Mouse (Mus musculus): Measurements from ENCODE around the gene Lsm12.

The Lsm12 gene

GRCm38 (mm10) chr11:102216056-102216885 lies 31.2 kb upstream of the Lsm12 start:
- peak; percentile 53; the same call in 1 of the 2 replicates for ATAC-seq (ENCODE audit: low TSS enrichment)

GRCm38 (mm10) chr11:102215511-102215910 lies 30.4 kb upstream of the Lsm12 start:
- no peak for ATAC-seq (ENCODE audit: low TSS enrichment)

GRCm38 (mm10) chr11:102214430-102215156 lies 29.5 kb upstream of the Lsm12 start:
- ATAC-seq (ENCODE audit: low TSS enrichment) = no peak

GRCm38 (mm10) chr11:102211936-102212341 lies 26.8 kb upstream of the Lsm12 start:
- ATAC-seq (ENCODE audit: low TSS enrichment) = no peak

GRCm38 (mm10) chr11:102211011-102211410 lies 25.9 kb upstream of the Lsm12 start:
- ATAC-seq (ENCODE audit: low TSS enrichment) = no peak

- no peak for ATAC-seq (ENCODE audit: low TSS enrichment)
Observed at GRCm38 (mm10) chr11:102210185-102210584, 25.1 kb upstream of the Lsm12 start.

- ATAC-seq (ENCODE audit: low TSS enrichment) = no peak
Observed at GRCm38 (mm10) chr11:102209742-102210141, 24.6 kb upstream of the Lsm12 start.

- ATAC-seq (ENCODE audit: low TSS enrichment) = no peak
Observed at GRCm38 (mm10) chr11:102208846-102209245, 23.8 kb upstream of the Lsm12 start.

- ATAC-seq (ENCODE audit: low TSS enrichment) = no peak
Observed at GRCm38 (mm10) chr11:102207825-102208777, 23.0 kb upstream of the Lsm12 start.

GRCm38 (mm10) chr11:102206481-102206880 lies 21.4 kb upstream of the Lsm12 start:
- no peak for ATAC-seq (ENCODE audit: low TSS enrichment)

- ATAC-seq (ENCODE audit: low TSS enrichment) = peak; percentile 88
Observed at GRCm38 (mm10) chr11:102201408-102201821, 16.3 kb upstream of the Lsm12 start.

- ATAC-seq (ENCODE audit: low TSS enrichment) = no peak
Observed at GRCm38 (mm10) chr11:102199856-102200255, 14.8 kb upstream of the Lsm12 start.

GRCm38 (mm10) chr11:102198245-102198644 lies 13.1 kb upstream of the Lsm12 start:
- no peak for ATAC-seq (ENCODE audit: low TSS enrichment)

- ATAC-seq (ENCODE audit: low TSS enrichment) = peak; percentile 54; the same call in 1 of the 2 replicates
Observed at GRCm38 (mm10) chr11:102196018-102196797, 11.1 kb upstream of the Lsm12 start.

GRCm38 (mm10) chr11:102193657-102194440 lies 8.8 kb upstream of the Lsm12 start:
- no peak for ATAC-seq (ENCODE audit: low TSS enrichment)

GRCm38 (mm10) chr11:102190848-102191247 lies 5.8 kb upstream of the Lsm12 start:
- no peak for ATAC-seq (ENCODE audit: low TSS enrichment)

- ATAC-seq (ENCODE audit: low TSS enrichment) = peak; percentile 68
Observed at GRCm38 (mm10) chr11:102189461-102190436, 4.7 kb upstream of the Lsm12 start, which contains the start of gene G6pc3. Gene G6pc3 (plus strand): TSS chr11:102189620.

- no peak for ATAC-seq (ENCODE audit: low TSS enrichment)
Observed at GRCm38 (mm10) chr11:102188980-102189379, 3.9 kb upstream of the Lsm12 start.

GRCm38 (mm10) chr11:102186235-102186634 lies 1.1 kb upstream of the Lsm12 start:
- ATAC-seq (ENCODE audit: low TSS enrichment) = no peak
